Mouse (Mus musculus) ovary, postnatal 36 days (tissue): ENCODE data around the gene Knop1.

ENCODE experiments used
- DNase-seq: peaks from one replicate; pipeline ENCODE4 v3.0.0; 2022; ENCODE audit warnings: low spot score, mixed read lengths

Gene Knop1

DNA sequence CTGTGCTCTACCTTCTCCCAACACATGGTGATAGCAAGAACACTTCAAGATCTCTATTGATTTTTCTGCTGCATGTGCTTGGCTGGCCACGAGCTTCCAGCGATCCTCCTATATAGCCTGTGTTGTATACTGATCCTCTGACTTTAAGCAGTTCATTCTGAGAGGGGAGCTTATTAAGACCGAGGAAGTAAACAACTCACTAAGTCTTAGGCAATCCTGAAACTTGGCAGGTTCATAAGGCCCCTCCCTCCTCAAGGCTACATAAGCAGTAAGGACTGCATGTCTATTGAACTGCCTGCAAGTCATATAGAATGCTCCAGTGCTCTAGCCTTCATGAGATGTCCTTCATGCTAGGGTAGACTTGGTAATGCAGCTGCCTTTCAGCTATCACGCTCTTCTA, 9.7 kb downstream of the Knop1 start:
- DNase-seq = no peak

DNA sequence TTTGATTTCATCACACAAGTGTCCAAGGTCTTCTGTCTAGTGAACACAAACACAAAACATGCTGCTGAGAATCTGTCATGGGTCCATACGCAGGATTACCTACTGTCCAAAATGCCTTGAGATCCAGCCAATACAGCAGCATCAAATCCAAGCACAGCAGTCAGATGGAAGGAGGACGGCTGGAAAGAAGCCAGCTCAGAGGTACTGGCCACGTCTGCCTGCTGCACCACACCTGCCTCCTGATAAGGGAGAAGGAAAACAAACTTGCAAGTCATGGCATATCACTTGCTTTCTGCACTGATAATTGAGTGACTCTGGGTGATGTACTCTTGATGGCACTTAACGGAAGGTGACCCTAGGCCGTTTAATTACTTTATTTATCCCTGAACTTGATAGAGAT, 10.9 kb downstream of the Knop1 start:
- no peak for DNase-seq

DNA sequence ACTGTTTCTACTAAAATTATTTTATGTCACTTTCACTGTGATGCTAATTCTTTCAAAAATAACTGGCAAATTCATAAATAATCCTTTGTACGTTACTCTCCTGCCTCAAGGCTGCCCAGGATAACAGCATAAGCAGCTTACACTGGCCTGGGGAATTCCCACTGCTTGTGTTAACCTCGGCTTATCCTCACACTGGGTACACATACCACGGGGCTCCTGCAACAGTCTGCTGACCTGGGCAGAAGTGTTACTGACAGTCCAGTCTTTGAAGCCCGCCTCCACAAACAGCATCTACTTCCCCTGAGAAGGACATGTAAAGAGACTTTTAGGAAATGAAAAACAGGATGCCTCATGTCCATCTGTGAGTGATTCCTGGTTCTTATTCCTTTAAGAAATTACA, 13.1 kb downstream of the Knop1 start:
- no peak for DNase-seq

DNA sequence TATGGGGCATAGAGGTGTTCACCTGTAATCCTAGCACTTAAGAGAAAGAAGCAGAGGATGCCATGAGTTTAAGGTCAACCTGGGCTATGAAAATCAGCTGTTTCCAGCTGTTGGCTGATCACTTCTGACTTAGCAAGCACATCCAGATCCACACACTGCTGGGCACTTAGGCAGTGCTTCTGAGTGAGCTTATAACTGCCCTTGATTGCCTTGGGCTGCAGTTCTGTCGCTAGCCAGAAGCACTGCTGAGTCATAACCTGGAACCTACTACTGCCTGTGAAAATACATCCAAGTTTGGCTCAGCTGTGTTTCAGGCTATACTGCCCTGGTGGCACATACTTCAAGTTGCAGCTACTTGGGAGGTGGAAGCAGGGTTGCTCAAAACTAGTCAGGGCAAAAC, 14.3 kb downstream of the Knop1 start:
- no peak for DNase-seq

DNA sequence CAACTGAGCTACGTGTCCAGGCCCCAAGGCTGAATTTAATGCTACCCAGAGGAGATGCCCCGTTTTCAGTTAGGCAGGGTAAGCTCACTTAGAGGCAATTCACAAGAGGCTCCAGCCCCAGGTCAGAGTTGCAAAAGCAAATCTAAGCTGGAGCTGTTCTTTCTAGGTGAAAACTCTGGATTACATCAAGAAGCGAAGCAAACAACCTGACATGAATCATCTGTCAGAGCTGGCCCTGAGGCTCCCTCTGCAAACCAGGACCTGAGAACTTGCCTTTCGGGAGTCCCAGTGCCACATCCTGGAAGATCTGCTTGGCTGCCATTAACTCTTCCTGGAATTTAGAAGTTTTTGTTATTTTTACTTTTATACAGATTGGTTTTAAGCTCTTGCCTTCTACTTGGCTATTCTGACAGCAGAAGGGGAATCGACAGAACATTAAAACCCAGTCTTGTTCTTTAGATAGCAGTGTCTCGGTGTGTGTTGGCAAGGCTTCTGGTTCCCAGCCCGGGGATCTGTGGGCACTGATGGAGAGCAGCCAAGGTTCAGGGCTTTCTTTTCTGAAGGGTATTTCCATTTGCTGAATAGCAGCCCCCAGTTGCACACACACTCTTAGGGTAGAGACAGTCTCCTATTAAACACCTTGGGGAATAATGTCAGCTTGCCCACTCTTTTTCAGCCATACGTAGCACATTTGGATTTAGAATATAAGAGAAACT, 14.9 kb downstream of the Knop1 start:
- no peak for DNase-seq

DNA sequence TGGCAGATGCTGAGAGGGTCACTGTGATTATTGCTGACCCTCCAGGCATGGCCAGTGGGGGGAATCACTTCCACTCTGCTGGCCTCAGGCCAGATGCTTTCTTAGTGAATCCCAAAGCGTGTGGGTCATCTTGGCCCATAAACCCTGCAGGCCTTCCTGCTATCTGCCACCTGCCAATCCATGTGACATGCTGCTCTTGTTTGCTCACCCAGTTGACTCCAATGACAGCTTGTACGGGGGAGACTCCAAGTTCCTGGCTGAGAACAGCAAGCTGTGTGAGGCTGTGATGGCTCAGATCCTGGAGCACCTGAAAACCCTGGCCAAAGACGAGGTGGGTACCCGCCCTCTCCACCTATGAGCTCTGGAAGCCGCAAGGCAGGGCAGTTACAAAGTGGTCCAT, 18.2 kb downstream of the Knop1 start:
- no peak for DNase-seq

DNA sequence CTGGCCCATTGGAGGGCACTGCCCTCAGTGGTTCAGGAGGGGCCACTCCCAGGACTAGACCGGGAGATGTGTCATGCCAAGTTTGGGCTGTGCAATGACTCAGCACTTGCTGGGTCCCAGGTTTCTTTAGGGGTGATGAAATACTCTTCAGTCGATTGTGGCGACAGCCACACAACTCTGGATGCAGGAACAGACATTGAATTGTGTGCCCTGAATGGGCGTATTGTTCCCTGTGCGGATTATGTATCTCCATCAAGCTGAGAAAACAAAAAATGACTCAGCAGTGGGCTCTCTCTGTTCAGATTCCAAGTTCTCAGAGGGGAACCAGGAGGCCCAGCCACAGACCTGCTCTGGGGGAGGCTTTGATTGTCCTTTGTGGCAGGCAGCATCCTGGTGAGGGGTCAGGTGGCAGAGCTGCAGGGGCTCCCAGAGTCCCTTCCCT, 28.1 kb downstream of the Knop1 start:
- DNase-seq = no peak

DNA sequence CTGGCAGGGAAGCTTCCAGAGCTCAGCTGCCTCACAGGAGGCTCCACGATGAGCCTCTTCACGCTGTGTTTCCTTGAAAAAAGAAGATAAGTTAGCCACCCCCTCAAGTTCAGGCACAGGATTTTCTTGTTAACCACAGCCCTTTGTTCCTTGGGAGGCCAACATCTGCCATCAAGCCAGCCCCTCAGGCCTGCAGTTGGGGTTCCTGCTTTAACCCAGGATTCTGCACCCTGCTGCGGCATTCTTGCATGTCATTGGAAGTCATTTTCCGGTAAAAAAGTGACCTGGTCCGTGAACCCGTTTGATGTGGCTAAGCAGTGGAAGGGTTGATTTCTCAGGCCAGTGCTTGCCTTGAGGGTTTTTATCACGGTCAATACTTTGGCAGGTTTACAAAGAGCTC, 31.6 kb downstream of the Knop1 start:
- no peak for DNase-seq

DNA sequence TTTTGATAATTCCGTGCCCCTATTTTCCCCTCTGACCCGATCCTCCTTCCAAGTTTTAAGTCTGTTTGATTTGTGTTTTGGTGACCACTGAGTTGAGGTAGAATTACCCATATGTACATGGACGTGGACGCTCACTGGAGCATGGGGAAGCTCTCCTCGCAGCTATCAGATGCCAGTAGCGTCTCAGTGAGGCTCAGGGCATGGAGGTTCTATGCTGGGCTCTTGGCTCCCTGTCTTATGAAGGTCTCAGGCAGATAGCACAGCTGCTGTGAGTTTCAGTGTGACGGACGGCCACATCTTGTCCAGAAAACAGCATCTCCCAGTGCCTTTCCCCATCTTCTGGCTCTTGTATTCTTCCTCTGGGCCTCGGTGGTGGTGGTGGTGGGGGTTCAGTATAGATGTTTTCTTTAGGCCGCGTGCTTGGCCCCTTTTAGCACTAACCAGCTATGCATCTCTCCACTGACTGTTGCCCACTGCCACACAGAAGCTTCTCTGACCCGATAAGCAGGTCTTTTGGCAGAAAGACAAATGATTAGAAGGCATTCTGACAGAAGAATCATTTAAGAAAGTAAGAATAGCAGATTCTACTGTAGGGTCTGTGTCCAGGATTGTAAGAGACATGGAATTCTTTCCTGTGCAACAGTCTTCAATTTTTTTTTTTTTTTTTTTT, 34.0 kb downstream of the Knop1 start:
- no peak for DNase-seq

DNA sequence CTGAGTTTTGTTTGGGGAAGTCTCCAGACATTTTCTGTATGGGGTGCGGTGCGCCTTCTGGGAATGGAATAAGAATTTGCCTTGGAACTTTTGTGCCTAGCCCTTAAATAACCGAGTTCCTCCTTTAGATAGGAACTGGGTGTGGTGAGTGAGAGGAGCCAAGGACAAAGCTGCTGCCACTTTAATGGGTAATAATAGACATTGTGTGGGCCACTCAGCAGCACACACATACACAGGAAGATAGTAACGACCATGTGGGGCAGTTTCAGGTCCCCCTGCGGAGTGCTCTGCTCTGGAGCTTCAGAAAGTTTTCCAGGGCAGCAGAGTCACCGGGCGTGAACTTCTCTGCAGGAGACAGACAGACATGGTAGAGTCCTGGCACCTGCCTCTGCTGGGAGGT, 34.7 kb downstream of the Knop1 start:
- DNase-seq = no peak

DNA sequence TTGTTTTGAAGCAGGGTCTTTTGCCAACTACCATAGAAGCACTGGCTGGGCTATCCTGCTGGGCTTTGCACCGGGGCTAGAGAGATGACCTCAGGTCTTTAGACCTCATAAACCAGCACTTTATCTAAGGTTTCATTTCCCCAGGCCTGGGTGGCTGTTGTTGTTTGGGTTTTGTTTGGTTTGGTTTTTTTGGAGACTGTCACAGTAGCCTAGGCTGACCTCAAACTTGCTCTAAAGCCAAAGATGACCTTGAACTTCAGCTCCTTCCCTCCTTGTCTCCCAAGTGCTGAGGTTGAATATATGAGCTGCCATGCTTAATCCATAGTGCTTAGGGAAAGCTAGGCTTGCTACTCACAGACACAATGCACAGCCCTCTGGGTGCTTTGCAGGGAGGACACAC, 36.4 kb downstream of the Knop1 start:
- no peak for DNase-seq

DNA sequence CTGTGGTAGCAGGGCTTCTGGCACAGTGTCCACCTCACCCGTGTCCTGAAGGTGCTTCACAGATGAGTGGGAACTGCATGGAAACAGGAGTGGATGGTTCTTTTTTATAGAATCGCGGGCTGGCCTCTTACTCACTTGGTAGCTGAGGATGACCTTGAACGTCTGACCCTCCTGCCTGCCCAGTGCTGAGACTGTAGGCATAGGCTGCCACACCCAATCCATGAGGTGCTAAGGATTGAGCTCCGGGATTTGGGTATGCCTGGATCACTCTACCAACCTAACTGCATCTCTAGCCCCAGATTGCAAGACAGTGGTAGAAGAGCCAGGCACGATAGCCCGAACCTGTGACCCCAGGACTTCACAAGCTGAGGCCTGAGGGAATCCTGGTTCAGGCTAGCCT, 38.3 kb downstream of the Knop1 start:
- DNase-seq = no peak

DNA sequence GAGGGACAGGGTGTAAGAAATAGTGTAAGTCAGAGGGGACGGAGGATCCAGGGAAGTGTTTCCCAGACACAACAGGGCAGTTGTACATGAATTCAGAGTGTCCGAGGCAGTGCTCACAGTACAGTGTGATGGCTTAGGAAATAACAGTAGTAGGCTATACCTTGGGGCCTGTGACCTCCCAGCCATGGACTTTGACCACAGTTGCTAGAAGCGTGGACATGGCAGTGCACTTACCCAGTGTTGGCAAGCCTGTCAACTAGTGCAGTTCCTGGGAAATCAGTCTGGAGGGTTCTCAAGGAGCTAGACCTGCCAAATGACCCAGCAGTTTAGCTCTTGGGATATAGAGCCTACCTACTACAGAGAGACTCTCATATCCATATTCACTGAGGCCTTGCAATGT, 39.8 kb downstream of the Knop1 start:
- no peak for DNase-seq

DNA sequence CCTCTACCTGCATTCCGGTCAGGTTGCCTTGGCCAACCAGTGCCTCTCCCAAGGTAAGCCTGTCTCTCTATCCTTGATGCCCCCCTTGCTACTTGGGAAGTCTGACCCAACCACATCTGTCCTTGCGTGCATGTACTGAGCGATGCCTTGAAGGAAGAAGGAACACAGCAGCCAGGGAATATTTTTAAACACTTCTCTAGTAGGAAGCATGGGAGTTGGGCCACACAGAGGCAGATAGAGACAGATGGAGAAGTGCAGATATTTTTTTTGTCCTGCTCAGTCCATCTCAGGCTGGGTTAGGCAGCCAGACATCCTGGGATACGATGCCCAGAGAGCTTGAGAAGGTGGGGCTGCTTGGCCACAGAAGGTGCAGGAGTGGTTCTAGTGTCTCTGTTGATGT, 42.5 kb downstream of the Knop1 start:
- DNase-seq = no peak

DNA sequence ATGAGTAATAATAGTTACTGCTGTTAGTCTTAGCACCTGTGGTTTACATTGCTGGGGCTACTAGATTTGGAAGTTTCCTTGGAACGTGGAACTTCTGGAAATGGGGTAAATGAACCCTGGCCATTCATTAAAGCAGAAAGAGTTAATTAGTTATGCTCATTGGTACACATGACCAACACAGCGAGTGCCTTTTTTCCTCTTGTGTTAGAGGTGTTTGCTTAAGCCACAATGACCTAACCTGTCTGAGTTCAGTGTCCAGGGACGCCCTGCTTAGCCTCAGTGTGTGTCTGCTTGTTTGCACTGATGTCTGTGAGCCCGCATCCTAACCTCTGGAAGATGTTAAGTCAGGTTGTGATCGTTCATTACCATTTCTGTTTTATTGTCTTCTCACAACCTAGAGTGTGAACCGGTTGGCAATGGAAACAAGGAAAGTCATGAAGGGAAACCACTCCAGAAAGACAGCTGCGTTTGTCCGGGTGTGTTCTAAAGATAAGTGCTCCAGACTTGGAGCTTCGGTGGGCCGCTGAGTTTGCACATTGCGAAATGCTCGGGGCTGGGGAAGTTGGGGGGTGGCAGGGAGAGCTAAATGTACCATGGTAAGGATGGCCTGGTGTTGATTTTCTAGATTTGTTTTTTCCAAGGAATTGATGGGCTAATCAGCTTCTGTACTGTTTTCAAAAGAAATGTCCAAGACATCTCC, 44.5 kb downstream of the Knop1 start:
- DNase-seq = no peak

DNA sequence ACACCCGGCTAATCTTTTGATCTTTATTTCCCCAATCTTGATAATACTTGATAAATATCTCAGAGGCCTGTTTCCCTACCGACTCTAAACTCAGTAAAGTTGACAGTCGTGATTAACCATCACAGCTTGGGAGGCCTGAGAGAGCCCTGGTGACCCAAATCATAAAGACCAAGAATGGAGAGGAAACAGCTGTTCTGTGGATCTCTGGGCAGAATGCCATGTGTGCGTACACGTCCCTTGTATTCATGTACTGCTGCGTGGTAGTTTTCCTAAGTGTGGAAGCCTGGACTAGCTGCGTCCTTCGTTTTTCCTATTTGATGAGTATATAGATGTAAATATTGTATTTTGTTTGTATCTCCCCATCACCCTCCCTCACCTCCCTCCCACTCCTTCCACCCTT, 48.2 kb downstream of the Knop1 start:
- no peak for DNase-seq

DNA sequence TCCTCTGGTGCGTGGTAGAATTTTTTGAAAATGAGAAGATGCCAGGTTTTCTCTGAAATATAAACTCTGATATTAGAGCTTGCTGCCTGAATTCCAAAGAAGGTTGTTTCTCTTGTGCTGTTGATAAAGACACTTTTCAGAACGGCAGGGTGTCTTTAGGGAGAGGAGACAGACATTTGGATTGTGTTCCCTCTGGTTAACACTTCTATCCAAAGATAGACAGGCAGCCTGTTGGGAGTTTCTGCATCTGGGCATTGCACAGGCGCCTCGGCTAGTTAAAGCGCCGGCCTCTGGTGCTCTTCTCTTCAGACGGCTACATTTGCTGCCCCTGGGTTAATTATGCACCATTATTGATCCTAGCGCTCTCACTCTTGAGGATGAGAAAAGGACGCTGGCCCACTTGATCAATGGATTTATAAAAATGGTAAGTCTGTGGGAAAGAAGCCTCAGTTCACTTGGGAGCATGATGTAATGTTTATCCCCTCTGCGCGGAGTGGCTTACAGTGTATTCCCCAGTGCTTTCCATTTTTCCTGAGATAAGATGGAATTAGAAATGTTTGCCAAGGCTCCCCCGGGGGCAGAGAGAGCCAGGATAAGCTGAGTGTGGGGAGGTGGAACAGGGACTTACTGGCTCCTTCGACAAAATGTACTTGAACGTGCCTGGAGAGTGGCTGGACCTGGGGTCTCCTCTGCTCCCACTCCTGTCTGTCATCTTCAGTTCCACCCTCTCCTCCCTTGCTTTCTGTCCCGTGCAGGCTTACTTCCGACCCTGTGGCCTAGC, 49.2 kb downstream of the Knop1 start:
- no peak for DNase-seq

DNA sequence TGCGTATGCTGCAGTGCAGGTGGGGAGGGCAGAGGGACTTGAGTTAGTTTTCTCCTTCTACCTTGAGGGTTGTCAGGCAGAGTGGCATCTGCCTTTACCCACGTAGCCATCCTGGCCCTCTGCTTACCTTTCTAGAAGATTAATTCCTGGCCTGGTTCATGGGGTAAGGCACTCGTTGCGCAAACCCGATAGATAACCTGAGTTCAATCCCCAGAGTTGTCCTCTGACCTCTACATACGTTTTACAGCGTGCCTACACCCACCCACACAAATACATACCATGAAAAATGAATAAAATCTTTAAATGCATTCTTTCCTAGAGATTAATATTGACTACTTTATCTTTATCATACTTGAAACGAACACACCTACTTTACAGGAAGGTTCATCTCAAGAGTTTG, 52.6 kb downstream of the Knop1 start:
- DNase-seq = no peak

DNA sequence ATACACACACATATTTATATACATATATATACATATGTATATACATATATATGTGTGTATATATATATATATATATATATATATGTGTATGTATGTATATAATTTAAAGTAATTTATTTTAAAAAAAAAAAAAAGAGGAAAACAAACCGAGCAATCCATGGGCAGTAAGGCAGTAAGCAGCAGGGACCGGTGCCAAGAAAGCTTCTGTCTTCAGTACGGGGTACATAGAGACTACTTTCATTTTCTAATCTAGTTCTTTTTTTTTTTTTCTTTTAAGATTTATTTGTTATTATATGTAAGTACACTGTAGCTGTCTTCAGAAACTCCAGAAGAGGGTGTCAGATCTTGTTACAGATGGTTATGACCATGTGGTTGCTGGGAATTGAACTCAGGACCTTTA, 54.3 kb downstream of the Knop1 start:
- no peak for DNase-seq

DNA sequence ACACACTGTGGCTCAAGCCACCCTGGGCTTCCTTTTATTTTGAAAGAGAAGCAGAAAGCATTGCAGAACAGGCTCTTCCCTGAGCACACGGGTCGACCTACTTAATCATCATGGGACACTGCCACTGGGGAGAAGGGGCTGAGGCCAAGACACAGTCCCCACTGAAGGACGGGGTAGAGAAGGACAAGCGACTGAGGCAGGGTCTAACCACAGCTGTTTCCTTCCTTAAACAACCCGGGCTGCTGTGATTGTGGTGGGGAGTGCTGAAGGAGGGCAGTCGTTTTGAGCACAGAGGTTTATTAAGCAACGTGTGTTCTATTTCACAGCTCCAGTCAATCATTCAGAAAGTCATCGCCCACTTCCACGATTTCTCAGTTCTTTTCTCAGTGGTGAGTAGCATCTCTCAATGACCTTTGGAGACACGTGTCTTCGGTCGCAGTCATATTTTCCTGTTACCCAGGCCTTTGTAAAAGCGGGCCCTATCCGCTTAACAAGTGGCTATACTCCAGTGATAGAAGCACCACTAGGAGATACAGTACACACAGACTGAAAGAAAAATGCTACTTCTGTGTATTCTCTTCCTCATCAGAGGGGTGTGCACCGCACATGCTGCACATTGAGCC, 55.8 kb downstream of the Knop1 start:
- no peak for DNase-seq

DNA sequence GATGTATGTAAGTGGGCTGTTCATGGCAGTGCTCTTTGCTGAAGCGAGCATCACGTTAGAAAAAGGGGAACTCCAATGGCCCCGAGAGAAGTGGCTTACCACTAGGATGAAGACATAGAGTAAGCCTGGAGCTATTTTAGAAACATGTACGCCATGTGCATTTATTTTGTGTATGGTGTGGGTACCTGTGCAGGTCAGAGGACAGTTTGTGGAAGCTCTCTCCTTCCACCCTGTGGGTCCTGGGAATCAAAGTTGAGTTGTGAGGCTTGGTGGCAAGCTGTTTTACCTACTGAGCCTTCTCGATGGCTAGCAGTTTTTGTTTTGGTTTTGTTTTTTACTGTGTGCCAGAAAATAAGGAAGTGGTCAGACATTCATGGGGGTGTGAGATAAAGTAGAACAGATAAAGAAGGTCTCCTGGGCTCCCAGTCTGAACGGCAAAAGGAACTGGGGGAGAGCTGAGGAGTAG, 57.9 kb downstream of the Knop1 start:
- no peak for DNase-seq

DNA sequence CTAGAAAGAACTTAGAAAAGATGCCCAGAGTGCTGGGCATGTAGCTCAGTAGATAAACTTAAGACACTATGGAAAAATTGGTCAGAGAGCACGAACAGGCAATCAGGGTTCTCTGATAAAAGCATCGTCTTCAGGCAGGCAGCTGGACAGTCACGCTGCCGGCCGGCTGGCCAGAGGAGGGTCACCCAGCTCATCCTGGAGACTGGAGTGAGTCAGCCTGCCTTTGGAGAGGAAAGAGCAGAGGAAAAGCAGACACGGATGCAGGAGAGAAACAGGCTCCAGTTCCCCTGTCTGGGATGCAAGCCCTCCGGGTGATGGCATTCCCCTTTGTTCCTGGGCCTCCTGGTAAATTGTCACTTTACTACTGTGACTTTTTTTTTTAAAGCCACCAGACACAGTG, 58.5 kb downstream of the Knop1 start:
- no peak for DNase-seq
